Mouse (Mus musculus): ENCODE measurements around the gene Alg10b.

DNA sequence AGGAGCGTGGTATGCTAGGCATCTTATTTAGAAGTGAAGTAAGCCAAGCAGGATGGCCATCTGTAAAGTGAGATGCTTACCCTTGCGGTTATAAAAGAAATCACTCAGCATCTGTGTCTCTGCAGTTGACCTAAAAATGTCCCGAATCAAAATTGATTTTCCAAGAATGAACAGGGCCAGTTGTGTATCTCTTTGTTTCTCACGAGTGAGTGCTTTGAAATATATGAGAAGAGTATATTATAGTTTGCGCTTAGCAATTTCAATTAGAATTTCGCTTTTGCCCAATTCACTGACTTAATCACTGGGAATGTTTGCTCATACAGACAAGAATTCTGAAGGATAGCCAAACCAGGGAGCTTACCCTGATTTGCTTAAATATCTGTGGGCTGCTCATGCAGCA is 40.6 kb upstream of the Alg10b start:
- no peak for TF ChIP-seq CTCF (conservative IDR thresholded peaks at IDR 0.05; ENCODE audit: low read length)
- no peak for TF ChIP-seq NANOG (IDR thresholded peaks at IDR 0.05; ENCODE audit: borderline replicate concordance, low read length)
- no peak for TF ChIP-seq POU5F1 (IDR thresholded peaks at IDR 0.05; ENCODE audit: borderline replicate concordance, low read length)

All from E14TG2a.4 (cell line).